In genomic region chr5:111195488-111196485, GRCm38 (mm10) we compare ENCODE assay signal across 9 mouse cellular contexts.
A peak's percentile ranks its signal among the peaks of the same experiment; 100 is the strongest.
DNase-seq lines count a peak whose midpoint lies in the region; ATAC-seq and TF ChIP-seq lines count a peak whose summit lies in the region.
"Had no signal": no experiment of that assay in that cellular context is flagged by ENCODE, and none has a peak within 500 bp of the region (broad histone marks: within the 10 kb centered on the region; RNA-seq: fewer than 3 reads in every experiment).

No protein-coding gene starts in this region.

- WGBS in kidney, postnatal 0 days = 48% methylated on average over 11 of the region's 11 CpGs
- 59% methylated on average over 11 of the region's 11 CpGs for WGBS in hindbrain, embryonic 12.5 days
- 43% methylated on average over 11 of the region's 11 CpGs for WGBS in neural tube, embryonic 14.5 days

- H3K4me3 ChIP-seq in kidney, postnatal 0 days (replicated peaks; ENCODE audit: low read depth, low read length) = no peak overlapping the region
- no peak overlapping the region for H3K4me3 ChIP-seq in hindbrain, embryonic 12.5 days
- no peak overlapping the region for H3K4me3 ChIP-seq in neural tube, embryonic 14.5 days (ENCODE audit: low read depth, low read length)

- no peak overlapping the region for H3K9ac ChIP-seq in kidney, postnatal 0 days (ENCODE audit: low read depth, low read length)
- H3K9ac ChIP-seq in hindbrain, embryonic 12.5 days = no peak overlapping the region
- H3K9ac ChIP-seq in neural tube, embryonic 14.5 days (replicated peaks; ENCODE audit: low read depth, low read length) = no peak overlapping the region

- DNase-seq in kidney, postnatal 0 days (ENCODE audit: low spot score) = no peak
- DNase-seq in kidney, adult 11 months = no peak
- DNase-seq in cerebellum, adult 11 months = peak; percentile 51
- no peak for DNase-seq in urinary bladder, postnatal 4 days (ENCODE audit: low spot score in 2 of 2)
- no peak for DNase-seq in heart, postnatal 14 days
- DNase-seq: kidney, adult 8-10 months had no signal

- no peak overlapping the region for H3K27ac ChIP-seq in kidney, postnatal 0 days
- H3K27ac ChIP-seq in hindbrain, embryonic 12.5 days = peak overlapping the region; percentile 56
- H3K27ac ChIP-seq in neural tube, embryonic 14.5 days (ENCODE audit: low read depth, low read length) = peak overlapping the region; percentile 52

- intact Hi-C loops in heart, postnatal 14 days (cut with DNase I) = no loop called here

- H3K9me3 ChIP-seq in kidney, postnatal 0 days (replicated peaks; ENCODE audit: low read length) = no peaks in the 10 kb centered on the region
- H3K9me3 ChIP-seq in hindbrain, embryonic 12.5 days (replicated peaks) = no peaks in the 10 kb centered on the region
- no peaks in the 10 kb centered on the region for H3K9me3 ChIP-seq in neural tube, embryonic 14.5 days (ENCODE audit: control insufficient read depth, low read length)

- no peaks in the 10 kb centered on the region for H3K27me3 ChIP-seq in kidney, postnatal 0 days (ENCODE audit: insufficient read depth, low read length)
- H3K27me3 ChIP-seq in hindbrain, embryonic 12.5 days = no peaks in the 10 kb centered on the region
- H3K27me3 ChIP-seq in neural tube, embryonic 14.5 days (ENCODE audit: control insufficient read depth, insufficient read depth, low read length) = no peaks in the 10 kb centered on the region

- TF ChIP-seq CTCF in kidney, postnatal 0 days (IDR thresholded peaks at IDR 0.05; ENCODE audit: low read depth) = no peak

- H3K4me2 ChIP-seq in kidney, postnatal 0 days (ENCODE audit: low read length) = no peak overlapping the region
- H3K4me2 ChIP-seq in hindbrain, embryonic 12.5 days (replicated peaks) = no peak overlapping the region
- H3K4me2 ChIP-seq in neural tube, embryonic 14.5 days (ENCODE audit: low read depth, low read length) = no peak overlapping the region

- no peaks in the 10 kb centered on the region for H3K4me1 ChIP-seq in kidney, postnatal 0 days (replicated peaks; ENCODE audit: insufficient read depth, low read length)
- peaks cover 39% of the 10 kb centered on the region for H3K4me1 ChIP-seq in hindbrain, embryonic 12.5 days
- H3K4me1 ChIP-seq in neural tube, embryonic 14.5 days (ENCODE audit: control insufficient read depth, insufficient read depth, low read length) = peaks cover 56% of the 10 kb centered on the region

- 0 out of 2 replicates have a peak, but pooled peaks have one; percentile 7 for ATAC-seq in kidney, postnatal 0 days (replicated peaks; ENCODE audit: low FRiP score, low read depth)
- ATAC-seq in hindbrain, embryonic 12.5 days (ENCODE audit: low FRiP score) = peak; percentile 75
- peak; percentile 79 for ATAC-seq in neural tube, embryonic 14.5 days (ENCODE audit: low read depth)
- no peak for ATAC-seq in erythroblast, adult 5-6 weeks (replicated peaks; ENCODE audit: low FRiP score, poor library complexity, severe bottlenecking)

- no peaks in the 10 kb centered on the region for H3K36me3 ChIP-seq in kidney, postnatal 0 days (ENCODE audit: insufficient read depth, low read length)
- H3K36me3 ChIP-seq in hindbrain, embryonic 12.5 days = no peaks in the 10 kb centered on the region
- no peaks in the 10 kb centered on the region for H3K36me3 ChIP-seq in neural tube, embryonic 14.5 days (ENCODE audit: control insufficient read depth, insufficient read depth, low read length)
